Comparison of ENCODE assay signal across 11 mouse cellular contexts in genomic region chr7:125716724-125717123, GRCm38 (mm10). TPM values are rescaled to one million over a fixed set of nuclear protein-coding genes. Genes with fewer than 3 reads are reported as not detected.
A peak's percentile ranks its signal among the peaks of the same experiment; 100 is the strongest.
DNase-seq lines count a peak whose midpoint lies in the region; ATAC-seq and TF ChIP-seq lines count a peak whose summit lies in the region.
"Had no signal": no experiment of that assay in that cellular context is flagged by ENCODE, and none has a peak within 500 bp of the region (broad histone marks: within the 10 kb centered on the region; RNA-seq: fewer than 3 reads in every experiment).

No protein-coding gene starts in this region.

- ATAC-seq in heart, embryonic 11.5 days (replicated peaks; ENCODE audit: insufficient number of reproducible peaks, low FRiP score, low TSS enrichment), result 0 out of 2 replicates have a peak, but pooled peaks have one; percentile 40
- peak; percentile 53 for ATAC-seq in limb, embryonic 14.5 days (ENCODE audit: low FRiP score, low read depth)
- ATAC-seq in midbrain, embryonic 16.5 days, result no peak

- no peak for TF ChIP-seq POLR2A in limb, embryonic 14.5 days (IDR thresholded peaks at IDR 0.05; ENCODE audit: borderline replicate concordance, extremely low read depth, insufficient read depth, insufficient read length)

- peaks cover 43% of the 10 kb centered on the region for H3K4me1 ChIP-seq in heart, embryonic 11.5 days (ENCODE audit: control insufficient read depth, insufficient read depth, low read length)
- peaks cover 19% of the 10 kb centered on the region for H3K4me1 ChIP-seq in limb, embryonic 14.5 days (ENCODE audit: control insufficient read depth, insufficient read depth, low read length)
- no peaks in the 10 kb centered on the region; the same call in 1 of the 2 replicates for H3K4me1 ChIP-seq in midbrain, embryonic 16.5 days (ENCODE audit: control insufficient read depth, insufficient read depth, low read length)
- H3K4me1 ChIP-seq: midbrain, embryonic 10.5 days had no signal

- no peaks in the 10 kb centered on the region for H3K9me3 ChIP-seq in heart, embryonic 11.5 days (replicated peaks; ENCODE audit: control insufficient read depth, low read length)
- no peaks in the 10 kb centered on the region for H3K9me3 ChIP-seq in limb, embryonic 14.5 days (ENCODE audit: control insufficient read depth, low read length)
- H3K9me3 ChIP-seq in midbrain, embryonic 16.5 days (replicated peaks; ENCODE audit: control insufficient read depth, low read length, poor library complexity, severe bottlenecking), result no peaks in the 10 kb centered on the region
- H3K9me3 ChIP-seq: midbrain, embryonic 10.5 days had no signal

- H3K9ac ChIP-seq in heart, embryonic 11.5 days (ENCODE audit: low read depth, low read length), result no peak overlapping the region
- H3K9ac ChIP-seq in limb, embryonic 14.5 days (ENCODE audit: low read depth, low read length, severe bottlenecking), result no peak overlapping the region
- no peak overlapping the region for H3K9ac ChIP-seq in midbrain, embryonic 16.5 days (ENCODE audit: low read depth, low read length)

- DNase-seq in urinary bladder, postnatal 14 days (ENCODE audit: low spot score), result peak; percentile 50
- DNase-seq in urinary bladder, postnatal 10 days (ENCODE audit: low spot score), result no peak
- DNase-seq in limb, embryonic 14.5 days (ENCODE audit: low spot score), result peak; percentile 8
- DNase-seq in frontal cortex, postnatal 14 days (ENCODE audit: low spot score in 2 of 2), result no peak
- no peak for DNase-seq in embryo, embryonic 10 days (ENCODE audit: low spot score)
- DNase-seq: adrenal gland, postnatal 25 days; cerebellum, adult 2 months had no signal

- H3K36me3 ChIP-seq in heart, embryonic 11.5 days (ENCODE audit: control insufficient read depth, insufficient read depth, low read length), result no peaks in the 10 kb centered on the region
- H3K36me3 ChIP-seq in limb, embryonic 14.5 days (ENCODE audit: control insufficient read depth, insufficient read depth, low read length), result peaks cover 6% of the 10 kb centered on the region; the same call in 1 of the 2 replicates
- no peaks in the 10 kb centered on the region for H3K36me3 ChIP-seq in midbrain, embryonic 16.5 days (ENCODE audit: control insufficient read depth, insufficient read depth, low read length)

- 18% methylated on average over 2 of the region's 2 CpGs for WGBS in heart, embryonic 11.5 days (ENCODE audit: insufficient replicate concordance)
- WGBS in limb, embryonic 14.5 days, result 38% methylated on average over 2 of the region's 2 CpGs
- WGBS in midbrain, embryonic 16.5 days, result 77% methylated on average over 2 of the region's 2 CpGs

- no peak overlapping the region for H3K4me2 ChIP-seq in heart, embryonic 11.5 days
- H3K4me2 ChIP-seq in limb, embryonic 14.5 days (replicated peaks; ENCODE audit: low read depth, low read length, severe bottlenecking), result no peak overlapping the region
- no peak overlapping the region for H3K4me2 ChIP-seq in midbrain, embryonic 16.5 days (ENCODE audit: low read length)

- no peaks in the 10 kb centered on the region for H3K27me3 ChIP-seq in heart, embryonic 11.5 days (ENCODE audit: control insufficient read depth, insufficient read depth, low read length)
- no peaks in the 10 kb centered on the region for H3K27me3 ChIP-seq in limb, embryonic 14.5 days (ENCODE audit: control insufficient read depth, insufficient read depth, low read length)
- H3K27me3 ChIP-seq in midbrain, embryonic 16.5 days (ENCODE audit: control insufficient read depth, insufficient read depth, low read depth, low read length), result no peaks in the 10 kb centered on the region

- H3K4me3 ChIP-seq in heart, embryonic 11.5 days (ENCODE audit: low read depth, low read length), result no peak overlapping the region
- H3K4me3 ChIP-seq in limb, embryonic 14.5 days (replicated peaks; ENCODE audit: low read length), result no peak overlapping the region
- H3K4me3 ChIP-seq in midbrain, embryonic 16.5 days (ENCODE audit: low read depth, low read length), result no peak overlapping the region
- H3K4me3 ChIP-seq: heart, adult 2 months; midbrain, embryonic 10.5 days had no signal

- H3K27ac ChIP-seq in heart, embryonic 11.5 days (ENCODE audit: low read depth, low read length), result peak overlapping the region; percentile 64
- H3K27ac ChIP-seq in limb, embryonic 14.5 days (replicated peaks; ENCODE audit: low read depth, low read length), result no peak overlapping the region
- no peak overlapping the region for H3K27ac ChIP-seq in midbrain, embryonic 16.5 days (ENCODE audit: low read length)
- H3K27ac ChIP-seq: heart, adult 2 months; midbrain, embryonic 10.5 days had no signal

RNA-seq across cellular contexts. Expression of gene D430042O09Rik, which starts 9.0 kb away (rescaled TPM):
- polyA plus RNA-seq in heart, embryonic 11.5 days (2014; fragmentation: Nextera tagmentation; extraction: Ambion mirVana), result 8.7 and 9.4 TPM in 2 replicates
- polyA plus RNA-seq in limb, embryonic 14.5 days (2012; rRNA removed), result 18.9 and 21.3 TPM in 2 replicates
- 8.8 and 10.0 TPM in 2 replicates for polyA plus RNA-seq in limb, embryonic 14.5 days (2014; fragmentation: Nextera tagmentation; extraction: Ambion mirVana)
- polyA plus RNA-seq in midbrain, embryonic 16.5 days (2015; fragmentation: Nextera tagmentation; extraction: Ambion mirVana), result 6.4 and 9.3 TPM in 2 replicates

RNA-seq across cellular contexts. Expression of gene Gtf3c1, which starts 9.1 kb away (rescaled TPM):
- 32.1 and 33.2 TPM in 2 replicates for polyA plus RNA-seq in heart, embryonic 11.5 days (2014; fragmentation: Nextera tagmentation; extraction: Ambion mirVana)
- 40.7 and 55.1 TPM in 2 replicates for polyA plus RNA-seq in limb, embryonic 14.5 days (2012; rRNA removed)
- 27.9 and 33.0 TPM in 2 replicates for polyA plus RNA-seq in limb, embryonic 14.5 days (2014; fragmentation: Nextera tagmentation; extraction: Ambion mirVana)
- 30.5 and 31.4 TPM in 2 replicates for polyA plus RNA-seq in midbrain, embryonic 16.5 days (2015; fragmentation: Nextera tagmentation; extraction: Ambion mirVana)

Comparison
In these comparisons a context has a peak if more than half of its experiments do, and no peak if none do; other contexts are left out.
1. DNase-seq: peak in urinary bladder, postnatal 14 days (single experiment) and limb, embryonic 14.5 days (single experiment); none in urinary bladder, postnatal 10 days (single experiment), frontal cortex, postnatal 14 days (0 of 2) and embryo, embryonic 10 days (single experiment).